Mouse (Mus musculus) bone marrow macrophage, adult 2 months (primary cell): ENCODE measurements around the gene Gm8439.

ENCODE experiments used
- CTCF ChIP-seq: IDR thresholded peaks from 2 replicates; pipeline ENCODE4 v1.5.1; 2012; ENCODE audit warnings: low read depth, mild to moderate bottlenecking, low read length, moderate library complexity
- POLR2A ChIP-seq: IDR thresholded peaks from 2 replicates; pipeline ENCODE4 v1.6.1; 2012; ENCODE audit warnings: mild to moderate bottlenecking, low read depth, low read length, borderline replicate concordance

GRCm38 (mm10) chr4:120590973-120591372 is 2.4 kb downstream of the Gm8439 start:
- TF ChIP-seq CTCF (no peak), POLR2A (no peak)
